Mouse (Mus musculus): ENCODE data around the gene Plcd3. TPM values are rescaled to one million over a fixed set of nuclear protein-coding genes. Genes with fewer than 3 reads are reported as not detected.

Plcd3 gene
- 25.5 and 30.4 TPM in 2 replicates for polyA plus RNA-seq (2012; rRNA removed)

DNA sequence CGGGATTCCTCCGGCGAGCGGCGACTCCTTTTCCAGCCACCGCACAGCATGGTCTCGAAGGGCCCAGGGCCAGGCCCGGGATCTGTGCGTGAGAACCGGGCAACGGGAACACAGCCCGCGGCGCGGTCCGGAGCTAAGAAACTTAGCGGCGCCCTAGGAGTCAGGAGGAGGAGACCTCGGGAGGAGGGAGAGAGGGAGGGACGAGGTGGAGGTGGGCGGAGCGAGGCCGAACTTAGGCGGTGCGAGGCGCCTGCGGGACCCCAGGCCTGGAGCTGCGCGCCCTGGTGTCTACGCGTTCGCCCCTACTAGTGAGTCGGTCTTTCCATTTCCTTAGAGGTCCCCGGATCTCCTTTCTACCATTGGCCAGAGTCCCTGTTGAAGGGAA lies at the start of gene Plcd3, which contains the start of gene Acbd4:
Gene Plcd3, minus strand, starts transcription at position 178 of the 385 bp plus-strand sequence.
Gene Acbd4, plus strand, starts transcription at position 202 of the 385 bp plus-strand sequence.
- no peak for DNase-seq (ENCODE audit: low read depth)

DNA sequence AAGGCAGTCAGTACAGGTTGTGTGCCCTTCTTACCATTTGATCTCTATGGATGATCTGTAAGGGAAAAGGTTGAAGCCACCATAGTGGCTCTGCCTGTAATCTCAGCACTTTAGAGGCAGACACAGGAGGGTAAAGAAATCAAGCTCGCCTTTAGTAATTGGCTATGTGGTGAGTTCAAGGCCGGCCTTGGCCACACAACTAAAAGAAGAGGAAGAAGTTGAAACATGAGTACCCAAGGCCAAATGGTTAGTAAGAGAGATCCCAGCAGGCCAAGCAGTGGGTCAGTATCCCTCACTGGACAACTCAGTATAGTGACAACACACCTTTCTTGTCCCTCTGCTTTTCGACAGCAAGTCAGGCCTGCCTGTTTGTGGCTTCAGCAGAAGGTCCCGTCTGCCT lies 48.3 kb upstream of the Plcd3 start:
- DNase-seq (ENCODE audit: low read depth) = no peak

DNA sequence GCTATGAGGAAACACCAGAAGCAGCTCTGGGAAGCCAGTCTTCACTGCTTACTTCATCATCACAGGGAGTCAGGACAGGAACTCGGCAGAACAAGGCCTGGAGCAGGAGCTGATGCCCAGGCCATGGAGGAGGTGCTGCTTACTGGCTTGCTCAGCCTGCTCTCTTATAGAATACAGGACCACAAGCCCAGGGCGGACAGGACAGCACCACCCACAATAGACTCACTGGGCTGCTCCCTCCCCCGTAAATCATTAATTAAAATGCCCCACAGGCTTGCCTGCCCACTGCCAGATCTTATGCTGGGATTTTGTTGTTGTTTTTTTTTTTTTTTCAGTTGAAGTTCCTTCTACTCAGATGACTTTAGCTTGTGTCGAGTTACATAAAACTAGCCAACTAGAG lies 46.3 kb upstream of the Plcd3 start:
- no peak for DNase-seq (ENCODE audit: low read depth)

DNA sequence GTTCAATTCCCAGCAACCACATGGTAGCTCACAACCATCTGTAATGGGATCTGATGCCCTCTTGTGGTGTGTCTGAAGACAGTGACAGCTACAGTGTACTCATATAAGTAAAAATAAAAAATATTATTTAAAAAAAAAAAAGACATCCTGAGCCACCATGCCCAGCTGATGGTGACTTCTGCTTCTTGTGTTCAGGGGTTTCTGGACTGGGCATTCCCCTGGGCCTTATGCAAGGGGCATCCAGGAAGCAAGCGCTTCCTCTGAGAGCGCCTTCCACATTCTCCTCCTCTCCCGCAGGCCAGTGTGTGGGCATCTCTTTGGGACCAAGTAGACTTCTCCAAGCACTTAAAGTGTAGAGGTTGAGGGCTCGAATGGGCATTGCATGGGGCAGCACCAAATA lies 44.9 kb upstream of the Plcd3 start:
- no peak for DNase-seq (ENCODE audit: low read depth)

DNA sequence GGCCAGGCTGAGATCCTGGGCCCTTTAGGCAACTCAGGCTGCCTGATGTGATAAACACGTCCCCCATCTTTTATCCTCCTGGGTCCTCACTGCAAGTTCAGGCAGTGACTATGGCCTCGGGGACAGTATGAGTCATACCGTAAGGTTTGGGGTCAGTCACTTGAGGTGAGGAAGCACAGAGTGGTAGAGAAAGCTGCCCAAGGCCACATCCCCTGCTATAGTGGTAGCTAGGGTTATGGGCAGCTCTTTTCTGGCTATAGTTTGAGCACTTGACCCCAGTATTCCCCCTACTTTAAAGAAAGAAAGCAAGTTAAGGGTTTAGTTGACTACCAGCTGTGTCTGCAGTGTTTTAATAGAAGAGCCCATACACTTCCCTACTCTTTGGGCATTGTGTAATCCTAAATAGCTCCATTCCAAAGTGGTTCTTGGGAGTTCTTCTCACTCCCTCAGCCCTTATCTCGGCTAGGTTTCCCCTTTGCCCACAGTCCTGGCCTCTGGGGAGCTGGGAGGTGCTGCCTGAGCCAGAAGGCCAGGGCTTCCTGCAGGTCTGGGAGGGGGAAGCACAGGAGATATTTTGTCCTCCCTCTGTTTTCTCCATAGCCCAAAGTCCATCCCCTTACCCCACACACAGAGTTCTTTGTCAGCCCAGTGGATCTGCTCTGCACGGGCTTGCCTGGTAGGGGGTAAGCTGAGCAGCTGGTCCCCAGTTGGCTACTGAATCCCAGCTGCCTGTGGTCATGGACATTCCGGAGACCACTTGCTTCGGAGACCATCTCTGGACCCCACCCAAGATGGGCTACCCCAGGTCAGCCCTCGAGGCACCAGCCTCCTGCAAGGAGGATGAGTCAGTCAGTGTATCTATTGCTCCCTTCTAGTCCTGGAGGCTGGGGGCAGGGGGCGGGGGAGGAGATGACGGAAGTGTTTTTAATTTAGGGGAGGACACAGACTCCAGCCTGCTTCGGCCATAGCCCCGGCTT lies 43.1 kb upstream of the Plcd3 start:
- DNase-seq (ENCODE audit: low read depth) = no peak

DNA sequence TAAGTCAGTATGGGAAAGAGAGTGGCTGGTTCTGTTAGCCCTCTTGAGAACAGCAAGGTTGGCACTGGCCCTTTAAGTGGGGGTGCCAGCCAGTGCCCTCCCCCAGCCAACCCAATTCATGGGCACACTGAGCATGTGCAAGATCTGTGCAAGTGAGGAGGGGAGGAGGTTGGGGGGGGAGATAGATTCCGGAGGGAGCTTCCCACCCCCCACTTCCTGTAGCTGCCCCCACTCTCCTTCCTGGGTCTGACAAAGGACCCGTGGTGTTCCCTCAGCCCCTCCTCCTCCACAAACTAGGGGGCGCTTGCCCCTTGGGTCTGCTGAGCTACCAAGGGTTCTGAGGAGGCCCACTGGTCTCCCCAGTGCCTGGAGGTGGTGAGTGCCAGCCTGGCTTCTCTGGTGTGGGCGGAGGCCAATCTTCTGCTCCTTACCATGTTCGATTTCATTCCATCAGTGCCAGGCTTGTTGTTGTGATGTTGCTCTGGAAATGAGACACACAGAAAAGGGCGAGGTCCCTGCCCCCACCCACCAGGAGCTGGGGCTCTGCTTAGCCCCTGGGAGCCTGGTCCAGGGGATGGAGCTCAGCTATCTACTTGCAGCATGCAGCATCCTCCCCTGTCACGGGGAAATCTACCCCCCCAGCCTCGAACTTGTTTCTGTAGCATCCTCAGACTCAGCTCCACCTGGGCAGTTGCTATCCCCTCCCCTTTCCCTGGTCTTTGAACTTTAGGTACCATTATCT lies 41.2 kb upstream of the Plcd3 start:
- no peak for DNase-seq (ENCODE audit: low read depth)

DNA sequence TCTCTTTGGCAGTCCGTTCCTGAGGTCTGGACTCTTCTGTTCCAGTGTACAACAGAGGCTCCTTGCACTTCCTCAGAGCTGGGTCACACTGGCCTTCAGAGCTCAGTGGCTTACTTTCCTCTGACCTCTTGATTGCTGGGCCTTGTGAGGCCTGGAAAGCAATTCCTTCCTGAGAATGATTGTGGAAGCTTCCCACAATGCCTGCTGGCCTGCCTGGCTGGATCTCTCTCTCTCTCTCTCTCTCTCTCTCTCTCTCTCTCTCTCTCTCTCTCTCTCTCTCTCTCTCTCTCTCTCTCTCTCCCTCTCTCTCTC lies 40.4 kb upstream of the Plcd3 start:
- DNase-seq (ENCODE audit: low read depth) = no peak

DNA sequence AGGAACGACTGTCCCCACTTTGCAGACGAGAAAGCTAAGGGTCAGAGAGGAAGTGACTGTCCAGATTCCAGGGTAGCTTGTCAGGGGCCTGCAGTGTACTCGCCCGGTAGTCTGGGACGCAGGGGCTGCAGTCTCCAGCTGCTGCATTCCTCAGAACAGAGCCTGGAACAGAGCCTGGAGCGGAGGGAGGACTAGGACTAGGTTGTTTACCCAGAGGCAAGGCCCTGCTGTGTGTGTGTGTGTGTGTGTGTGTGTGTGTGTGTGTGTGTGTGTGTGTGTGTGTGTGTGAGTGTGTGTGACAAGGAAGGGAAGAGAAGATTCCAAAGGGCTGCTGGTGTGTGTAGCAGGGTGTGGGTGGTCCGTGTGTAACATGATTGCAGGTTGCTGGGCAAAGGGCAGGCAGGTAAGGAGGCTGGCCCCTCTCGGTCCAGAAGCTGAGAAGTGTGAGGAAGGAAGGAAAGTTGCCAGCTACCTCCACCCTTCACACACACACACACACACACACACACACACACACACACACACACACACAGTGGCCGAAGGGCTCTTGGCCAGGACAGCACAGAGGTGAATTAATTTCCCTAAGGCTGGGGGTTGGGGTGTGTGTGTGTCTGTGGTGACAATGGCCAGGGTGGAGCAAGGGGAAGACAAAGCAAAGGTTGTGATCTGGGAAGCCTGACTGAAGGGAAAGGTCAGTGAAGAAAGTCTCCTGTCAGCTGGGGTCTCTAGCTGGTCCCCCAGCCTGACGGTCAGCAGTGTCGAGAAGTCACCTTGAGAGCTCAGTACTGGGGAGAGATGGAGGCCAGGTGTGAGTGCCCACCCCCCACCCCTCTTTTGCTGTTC lies 39.9 kb upstream of the Plcd3 start:
- no peak for DNase-seq (ENCODE audit: low read depth)

DNA sequence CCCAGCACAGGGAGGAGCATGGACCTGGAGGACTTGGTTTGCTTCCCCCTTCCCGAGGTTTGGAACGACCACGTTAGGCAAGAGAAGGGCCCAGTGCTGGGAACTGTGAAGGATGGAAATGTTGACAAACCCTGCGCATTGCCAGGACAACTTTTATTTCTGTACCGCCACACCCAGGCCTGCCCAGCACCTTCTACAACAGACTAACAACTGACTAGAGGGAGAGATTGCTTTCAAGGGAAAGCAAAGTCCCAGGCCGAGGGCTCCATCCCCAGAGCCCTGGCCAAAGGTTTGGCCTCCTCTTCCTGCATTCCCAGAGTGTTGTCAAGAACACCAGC lies 39.3 kb upstream of the Plcd3 start:
- DNase-seq (ENCODE audit: low read depth) = no peak

DNA sequence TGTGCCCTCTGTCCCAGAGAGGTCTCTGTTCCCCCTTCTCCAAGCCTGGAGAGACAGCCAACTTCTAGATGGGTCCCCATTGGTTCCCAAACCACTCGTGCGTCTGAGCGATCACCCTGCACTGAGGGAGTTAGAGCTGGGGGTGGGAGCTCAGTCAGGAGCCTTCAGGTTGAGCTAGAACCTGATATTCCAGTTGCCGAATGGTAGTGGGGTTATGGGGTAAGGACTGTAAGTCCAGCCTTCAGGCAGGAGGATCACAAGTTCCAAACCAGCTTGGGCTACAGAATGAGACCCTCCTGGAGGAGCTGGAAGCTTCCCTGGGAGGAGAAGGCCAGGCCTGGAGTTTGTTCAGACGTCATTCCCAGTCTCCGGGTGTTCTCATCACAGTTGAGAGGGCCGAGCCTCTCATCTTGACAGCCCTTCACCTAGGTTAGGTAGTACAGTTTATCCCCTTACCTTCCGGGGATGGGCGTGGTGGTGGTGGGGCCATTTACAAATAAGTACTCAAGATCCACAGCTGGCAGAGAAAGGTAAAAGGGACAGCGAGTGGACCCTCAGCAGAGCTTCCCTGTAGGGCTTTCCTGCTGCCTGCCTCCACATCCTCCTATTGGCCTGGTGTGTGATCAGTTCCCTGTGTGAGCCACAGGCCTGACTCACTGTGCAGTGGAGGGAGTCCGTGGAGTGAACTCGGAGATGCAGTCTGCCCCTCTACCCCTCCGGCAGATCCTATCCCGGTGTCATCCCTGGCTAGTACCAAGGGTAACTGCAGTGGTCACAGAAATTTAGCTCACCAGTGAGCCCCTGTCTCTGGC lies 38.7 kb upstream of the Plcd3 start:
- no peak for DNase-seq (ENCODE audit: low read depth)

DNA sequence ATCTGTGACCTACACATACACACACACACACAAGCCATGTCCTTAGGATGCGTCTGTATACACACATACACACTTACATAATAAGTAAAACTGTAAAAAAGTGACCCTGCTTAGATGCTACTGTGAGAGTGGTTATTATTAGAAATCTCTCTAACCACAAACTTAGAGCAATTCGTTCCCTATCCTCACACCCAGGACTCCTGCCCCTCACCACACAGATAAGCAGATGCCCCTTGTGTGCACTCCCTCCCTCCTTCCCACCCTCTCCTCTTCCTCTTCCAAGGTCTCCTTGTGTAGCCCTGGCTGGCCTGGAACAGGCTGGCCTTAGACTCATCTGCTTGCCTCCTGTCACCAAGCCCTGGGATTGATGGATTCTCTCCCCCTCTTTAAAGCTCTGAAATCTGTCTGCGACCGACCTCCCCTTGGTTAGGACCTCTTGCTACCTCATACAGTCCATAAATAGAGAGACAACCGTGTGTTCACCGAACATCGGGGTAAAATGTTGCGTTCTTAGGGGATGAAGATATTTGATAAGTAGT lies 34.6 kb upstream of the Plcd3 start:
- DNase-seq (ENCODE audit: low read depth) = no peak

DNA sequence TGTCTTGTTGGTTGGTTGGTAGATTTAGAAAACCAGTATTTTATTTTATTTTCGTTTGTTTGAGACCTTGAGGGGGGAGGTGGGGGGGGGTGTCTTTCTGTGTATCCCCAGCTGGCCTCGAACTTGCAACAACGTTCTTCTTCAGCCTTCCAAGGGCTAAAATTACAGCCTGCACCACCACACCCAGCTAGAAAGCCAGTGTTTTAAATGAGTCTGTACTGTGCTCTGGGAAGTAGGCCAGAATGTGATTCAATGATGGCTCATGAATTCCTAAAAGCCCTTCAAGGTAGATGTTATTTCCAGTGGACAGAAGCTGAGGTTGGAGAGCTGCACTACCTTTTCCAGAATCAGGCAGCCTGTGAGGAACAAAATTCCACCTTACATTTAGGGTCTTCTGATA lies 32.8 kb upstream of the Plcd3 start:
- no peak for DNase-seq (ENCODE audit: low read depth)

DNA sequence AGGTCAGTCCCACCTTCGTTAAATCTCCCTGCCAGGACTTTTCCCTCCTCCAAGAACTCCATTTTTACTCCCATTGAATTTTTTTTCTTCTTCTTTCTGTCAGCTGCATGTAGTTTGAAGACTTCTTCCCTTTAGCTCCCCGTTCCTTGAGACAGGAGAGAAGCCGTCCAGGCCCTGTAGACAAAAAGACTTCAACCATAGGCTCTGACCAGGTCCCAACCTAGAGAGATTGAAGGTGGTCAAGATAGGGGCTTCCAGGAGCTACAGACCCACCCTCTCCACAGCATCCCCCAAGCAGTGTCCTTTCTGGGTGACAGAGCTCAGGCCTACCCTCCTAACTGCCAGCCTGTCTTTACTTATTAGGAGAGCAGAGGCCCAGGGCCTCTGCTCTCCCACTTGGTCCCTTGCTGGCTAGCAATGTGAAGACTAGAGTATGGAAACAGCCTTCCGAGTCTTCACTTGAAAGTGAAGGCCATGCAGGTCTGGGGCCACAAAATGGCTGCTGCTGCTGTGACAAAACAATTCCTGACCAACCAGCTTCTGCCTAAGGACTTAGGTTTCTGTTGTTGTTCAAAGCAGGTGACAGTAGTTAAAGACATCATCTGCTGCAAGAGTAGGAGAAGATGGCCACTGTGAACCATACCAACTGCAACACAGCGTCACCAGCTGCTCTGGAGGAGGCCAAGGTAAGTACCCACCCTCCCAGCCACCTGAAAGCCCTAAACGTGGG lies 32.2 kb upstream of the Plcd3 start:
- no peak for DNase-seq (ENCODE audit: low read depth)

DNA sequence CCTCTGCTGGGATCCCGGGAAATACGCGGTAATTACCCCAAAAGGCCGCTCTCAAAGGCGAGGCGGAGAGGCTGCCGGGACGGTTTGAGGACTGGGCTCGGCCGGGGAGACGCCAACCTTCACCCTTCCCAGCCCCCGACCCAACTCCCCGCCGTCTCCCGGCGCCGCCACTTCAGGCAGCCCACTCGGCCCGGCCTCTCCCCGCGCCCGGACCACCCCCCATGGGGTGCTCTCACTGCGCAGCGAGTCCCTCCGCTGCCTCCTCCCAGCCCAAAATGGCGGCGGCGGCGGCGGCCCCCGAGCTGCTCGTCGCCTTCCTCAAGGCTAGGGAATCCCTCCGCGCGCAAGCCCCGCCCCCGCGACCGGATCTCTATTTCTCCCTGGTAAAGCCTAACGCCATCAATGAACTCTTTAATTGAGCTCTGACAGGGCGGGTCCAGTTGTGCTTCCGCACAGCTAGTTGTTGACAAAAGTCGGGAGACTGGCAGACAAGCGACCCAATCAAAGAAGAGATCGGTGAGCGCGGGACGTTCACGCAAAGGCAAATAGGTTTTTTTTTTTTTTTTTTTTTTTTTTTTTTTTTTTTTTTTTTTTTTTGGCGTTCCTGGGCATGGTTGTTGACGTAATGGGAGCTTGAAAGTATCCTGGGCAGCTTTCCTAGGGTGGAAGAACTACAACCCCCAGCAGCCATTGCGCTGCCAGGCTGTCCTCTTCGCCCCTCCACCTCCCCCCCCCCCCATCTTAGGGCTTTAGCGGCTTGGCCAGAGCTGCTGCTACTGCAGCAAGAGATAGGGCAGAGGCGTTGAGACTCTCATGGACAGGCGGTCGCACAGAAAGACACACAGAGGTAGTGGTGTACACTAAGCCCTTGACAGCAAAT lies 31.4 kb upstream of the Plcd3 start:
- peak; percentile 99 for DNase-seq (ENCODE audit: low read depth)

DNA sequence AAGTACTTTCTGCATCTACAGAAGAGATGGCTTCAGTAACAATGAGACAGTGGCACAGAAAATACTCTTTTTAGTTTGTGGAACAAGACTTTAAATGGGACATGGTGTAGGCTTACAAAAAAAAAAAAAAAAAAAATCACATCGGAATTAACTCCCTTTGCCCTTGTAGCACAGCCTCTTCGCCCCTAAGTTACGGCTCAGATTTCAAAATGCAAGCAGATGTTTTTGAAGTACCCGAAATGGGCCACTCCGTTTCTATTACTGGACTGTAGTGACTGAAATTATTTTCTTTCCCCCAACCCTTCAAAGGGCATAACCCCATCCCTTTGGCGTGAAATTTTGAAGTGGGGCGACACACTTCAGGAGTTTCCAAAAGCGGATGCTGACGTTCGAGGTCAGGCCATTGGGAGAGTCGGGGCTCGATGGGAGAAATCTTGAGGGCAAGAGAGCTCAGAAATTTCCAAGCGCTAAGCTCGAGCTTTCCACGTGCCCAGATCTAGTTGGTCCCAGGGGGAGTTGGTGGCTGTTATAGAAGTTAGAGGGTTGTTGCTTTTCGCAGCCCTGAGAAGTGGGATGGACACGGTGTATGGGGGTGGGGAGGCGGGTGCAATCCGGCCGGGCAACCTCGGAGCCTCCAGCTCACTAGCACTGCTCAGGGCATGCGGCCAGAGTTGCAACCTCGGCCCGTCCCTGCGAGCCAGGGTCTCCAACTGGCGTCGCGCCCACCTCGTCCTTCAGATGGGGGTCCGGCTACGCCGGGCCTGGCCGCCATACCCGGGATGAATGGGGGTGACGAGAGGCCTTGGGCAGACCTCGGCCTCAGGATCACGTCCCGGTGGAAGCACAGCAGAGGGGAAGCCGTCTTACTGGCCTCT lies 30.5 kb upstream of the Plcd3 start, which contains the start of gene Hexim2:
Gene Hexim2, plus strand, starts transcription at position 729 of the 875 bp plus-strand sequence.
- DNase-seq (ENCODE audit: low read depth) = no peak

DNA sequence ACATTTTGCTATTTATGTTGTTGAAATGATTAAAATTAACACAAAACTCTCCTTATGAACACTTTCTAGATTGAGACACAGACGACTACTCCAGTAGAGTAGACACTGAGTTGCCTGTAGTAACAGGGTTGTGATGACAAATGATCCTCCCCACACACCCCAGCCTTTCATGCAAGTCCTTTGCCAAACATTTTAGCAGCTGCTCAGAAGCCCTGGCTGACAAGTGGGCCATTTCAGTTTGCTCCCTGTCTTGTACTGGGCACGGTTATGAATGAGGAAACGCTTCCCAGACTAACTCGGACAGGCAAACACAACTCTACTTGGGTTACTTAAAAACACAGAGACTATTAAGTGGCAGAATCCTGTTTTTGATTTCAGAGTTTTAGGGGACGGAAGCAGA lies 18.9 kb upstream of the Plcd3 start:
- DNase-seq (ENCODE audit: low read depth) = no peak

DNA sequence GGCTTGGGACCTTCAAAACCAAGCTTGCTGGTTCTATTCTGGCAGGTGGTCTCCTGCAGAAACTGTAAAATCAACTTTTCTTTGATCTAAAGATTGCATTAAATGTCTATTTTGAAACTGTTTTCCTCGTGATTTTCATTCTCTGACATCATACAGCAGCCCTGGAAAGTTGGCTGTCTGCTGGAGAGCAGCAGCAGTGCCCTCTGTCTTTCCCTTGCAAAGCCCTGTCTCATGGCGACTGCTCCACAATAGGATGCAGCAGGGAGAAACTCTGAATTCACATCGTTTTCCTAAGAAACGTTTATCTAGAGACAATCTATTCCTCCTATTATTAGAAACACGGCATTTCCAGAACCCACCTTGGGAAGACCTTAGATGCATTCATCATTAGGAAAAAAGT lies 18.2 kb upstream of the Plcd3 start:
- DNase-seq (ENCODE audit: low read depth) = no peak

DNA sequence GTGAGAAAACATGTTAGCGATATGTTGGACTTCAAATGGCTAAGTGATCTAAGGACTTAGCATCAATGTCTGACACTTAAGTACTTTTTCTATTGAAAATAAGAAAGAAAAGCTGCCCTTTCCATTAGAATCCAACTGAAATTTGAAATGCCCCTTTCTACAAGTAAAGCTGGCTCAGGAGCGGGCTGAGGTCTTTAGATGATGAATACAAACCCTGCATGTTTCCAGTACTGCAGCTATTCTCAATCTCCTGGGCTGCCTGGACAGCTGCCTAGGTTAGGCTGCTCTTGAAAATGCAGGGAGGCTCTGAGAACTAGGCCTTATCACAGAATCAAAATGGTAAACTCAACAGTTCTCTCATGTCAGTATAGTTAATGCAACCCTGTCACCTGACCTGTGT lies 17.4 kb upstream of the Plcd3 start:
- no peak for DNase-seq (ENCODE audit: low read depth)

Measured in gonadal fat pad, adult 2 months (tissue).